Comparison of ENCODE assay signal across 20 mouse cellular contexts in the genomic region with DNA sequence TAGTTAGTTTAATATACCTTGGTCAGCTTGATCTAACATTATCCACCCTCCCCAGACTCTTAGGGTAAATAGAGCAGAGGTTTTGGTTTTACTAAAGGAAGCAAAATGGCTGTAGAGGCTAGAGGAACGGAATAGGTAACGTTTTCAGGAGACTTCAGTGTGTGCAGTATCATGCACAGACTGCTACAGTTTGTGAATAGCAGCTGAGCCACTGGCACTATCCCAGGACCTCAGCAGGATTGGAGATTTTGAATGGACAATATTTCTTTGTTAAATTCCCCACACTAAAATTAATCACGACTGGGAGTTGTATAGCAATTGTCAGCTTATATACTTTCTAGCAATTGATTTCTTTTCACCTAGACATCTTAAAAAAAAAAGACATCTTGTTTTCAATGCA.
DNase-seq lines count a peak whose midpoint lies in the region; ATAC-seq lines count a peak whose summit lies in the region.
"Had no signal": no experiment of that assay in that cellular context is flagged by ENCODE, and none has a peak within 500 bp of the region (broad histone marks: within the 10 kb centered on the region; RNA-seq: fewer than 3 reads in every experiment).

No protein-coding gene starts in this region.

- H3K4me2 ChIP-seq in hindbrain, embryonic 14.5 days (replicated peaks): no peak overlapping the region
- H3K4me2 ChIP-seq in hindbrain, embryonic 11.5 days (replicated peaks; ENCODE audit: low read depth, low read length): no peak overlapping the region
- no peak overlapping the region for H3K4me2 ChIP-seq in midbrain, embryonic 14.5 days (ENCODE audit: low read length)
- no peak overlapping the region for H3K4me2 ChIP-seq in midbrain, embryonic 13.5 days (replicated peaks)
- no peak overlapping the region for H3K4me2 ChIP-seq in neural tube, embryonic 13.5 days
- H3K4me2 ChIP-seq: embryonic facial prominence, embryonic 12.5 days; forebrain, embryonic 12.5 days had no signal

- H3K4me1 ChIP-seq in hindbrain, embryonic 14.5 days (replicated peaks; ENCODE audit: control insufficient read depth, insufficient read depth, low read length): no peaks in the 10 kb centered on the region
- no peaks in the 10 kb centered on the region for H3K4me1 ChIP-seq in hindbrain, embryonic 11.5 days (replicated peaks; ENCODE audit: control insufficient read depth, insufficient read depth, low read length)
- H3K4me1 ChIP-seq in midbrain, embryonic 14.5 days (ENCODE audit: control insufficient read depth, insufficient read depth, low read length): no peaks in the 10 kb centered on the region
- peaks cover 9% of the 10 kb centered on the region; the same call in 1 of the 2 replicates for H3K4me1 ChIP-seq in midbrain, embryonic 13.5 days (replicated peaks)
- peaks cover 8% of the 10 kb centered on the region for H3K4me1 ChIP-seq in neural tube, embryonic 13.5 days (replicated peaks)
- H3K4me1 ChIP-seq: embryonic facial prominence, embryonic 12.5 days had no signal

- no peak overlapping the region for H3K9ac ChIP-seq in hindbrain, embryonic 14.5 days
- no peak overlapping the region for H3K9ac ChIP-seq in hindbrain, embryonic 11.5 days (ENCODE audit: low read depth, low read length)
- H3K9ac ChIP-seq in midbrain, embryonic 14.5 days (replicated peaks; ENCODE audit: low read length): no peak overlapping the region
- H3K9ac ChIP-seq in midbrain, embryonic 13.5 days (replicated peaks): no peak overlapping the region
- H3K9ac ChIP-seq in neural tube, embryonic 13.5 days: no peak overlapping the region
- H3K9ac ChIP-seq: embryonic facial prominence, embryonic 12.5 days; forebrain, embryonic 12.5 days had no signal

- H3K4me3 ChIP-seq in hindbrain, embryonic 14.5 days (replicated peaks; ENCODE audit: low read length): no peak overlapping the region
- H3K4me3 ChIP-seq in hindbrain, embryonic 11.5 days (ENCODE audit: low read depth, low read length): no peak overlapping the region
- H3K4me3 ChIP-seq in midbrain, embryonic 14.5 days (replicated peaks; ENCODE audit: low read depth, low read length): no peak overlapping the region
- H3K4me3 ChIP-seq in midbrain, embryonic 13.5 days (replicated peaks): no peak overlapping the region
- no peak overlapping the region for H3K4me3 ChIP-seq in neural tube, embryonic 13.5 days
- H3K4me3 ChIP-seq: embryonic facial prominence, embryonic 12.5 days; forebrain, embryonic 12.5 days; heart, embryonic 10.5 days had no signal

- H3K36me3 ChIP-seq in hindbrain, embryonic 14.5 days (replicated peaks; ENCODE audit: control insufficient read depth, insufficient read depth): no peaks in the 10 kb centered on the region
- H3K36me3 ChIP-seq in hindbrain, embryonic 11.5 days (ENCODE audit: control insufficient read depth, insufficient read depth, low read length): no peaks in the 10 kb centered on the region
- H3K36me3 ChIP-seq in midbrain, embryonic 14.5 days (ENCODE audit: control insufficient read depth, insufficient read depth, low read length): no peaks in the 10 kb centered on the region
- no peaks in the 10 kb centered on the region for H3K36me3 ChIP-seq in midbrain, embryonic 13.5 days
- no peaks in the 10 kb centered on the region for H3K36me3 ChIP-seq in neural tube, embryonic 13.5 days
- H3K36me3 ChIP-seq: embryonic facial prominence, embryonic 12.5 days; forebrain, embryonic 12.5 days; heart, embryonic 10.5 days had no signal

- H3K27ac ChIP-seq in hindbrain, embryonic 14.5 days: no peak overlapping the region
- no peak overlapping the region for H3K27ac ChIP-seq in hindbrain, embryonic 11.5 days (ENCODE audit: low read depth, low read length)
- H3K27ac ChIP-seq in midbrain, embryonic 14.5 days (replicated peaks; ENCODE audit: low read depth, low read length): no peak overlapping the region
- H3K27ac ChIP-seq in midbrain, embryonic 13.5 days: no peak overlapping the region
- no peak overlapping the region for H3K27ac ChIP-seq in neural tube, embryonic 13.5 days (replicated peaks)
- H3K27ac ChIP-seq: embryonic facial prominence, embryonic 12.5 days; forebrain, embryonic 12.5 days; heart, embryonic 10.5 days had no signal

- peak; percentile 7 to 19 for DNase-seq in cerebellum, postnatal 14 days
- no peak for DNase-seq in cerebellum, adult 9-10 months
- DNase-seq in hindbrain, embryonic 14.5 days (ENCODE audit: low spot score): no peak
- DNase-seq in hindbrain, embryonic 11.5 days (ENCODE audit: low spot score): no peak
- peak; percentile 19 for DNase-seq in midbrain, embryonic 14.5 days
- DNase-seq in testis, postnatal 10 days (ENCODE audit: low spot score): no peak
- DNase-seq: adrenal gland, postnatal 10 days; cerebellum, adult 11-12 months; cerebellum, adult 9-11 months; gastrocnemius, postnatal 10 days; heart, adult 18-20 months; heart, postnatal 10 days; heart, postnatal 4 days had no signal

- no peaks in the 10 kb centered on the region for H3K9me3 ChIP-seq in hindbrain, embryonic 14.5 days (ENCODE audit: control insufficient read depth, low read length)
- H3K9me3 ChIP-seq in hindbrain, embryonic 11.5 days (ENCODE audit: control insufficient read depth, low read length): no peaks in the 10 kb centered on the region
- no peaks in the 10 kb centered on the region for H3K9me3 ChIP-seq in midbrain, embryonic 14.5 days (ENCODE audit: control insufficient read depth, low read length)
- no peaks in the 10 kb centered on the region for H3K9me3 ChIP-seq in midbrain, embryonic 13.5 days
- no peaks in the 10 kb centered on the region for H3K9me3 ChIP-seq in neural tube, embryonic 13.5 days
- H3K9me3 ChIP-seq: embryonic facial prominence, embryonic 12.5 days; forebrain, embryonic 12.5 days; heart, embryonic 10.5 days had no signal

- WGBS in hindbrain, embryonic 14.5 days: 56% methylated on average over 3 of the region's 3 CpGs
- 78% methylated on average over 3 of the region's 3 CpGs for WGBS in hindbrain, embryonic 11.5 days
- 50% methylated on average over 3 of the region's 3 CpGs for WGBS in midbrain, embryonic 14.5 days
- 69% methylated on average over 3 of the region's 3 CpGs for WGBS in midbrain, embryonic 13.5 days
- 41% methylated on average over 3 of the region's 3 CpGs for WGBS in neural tube, embryonic 13.5 days

- ATAC-seq in hindbrain, embryonic 14.5 days (ENCODE audit: low FRiP score): peak; percentile 79; the same call in 1 of the 2 replicates
- ATAC-seq in hindbrain, embryonic 11.5 days (ENCODE audit: low FRiP score): no peak; the same call in 1 of the 2 replicates
- ATAC-seq in midbrain, embryonic 14.5 days (ENCODE audit: low FRiP score, low TSS enrichment): no peak
- ATAC-seq in midbrain, embryonic 13.5 days: no peak
- ATAC-seq in neural tube, embryonic 13.5 days (ENCODE audit: low read depth): peak; percentile 67
- ATAC-seq: hindbrain, embryonic 16.5 days; inflammation-experienced regulatory T-cells, adult 6 months had no signal

- H3K27me3 ChIP-seq in hindbrain, embryonic 14.5 days (ENCODE audit: control insufficient read depth, insufficient read depth, low read length): no peaks in the 10 kb centered on the region
- no peaks in the 10 kb centered on the region for H3K27me3 ChIP-seq in hindbrain, embryonic 11.5 days (ENCODE audit: control insufficient read depth, insufficient read depth, low read length)
- no peaks in the 10 kb centered on the region for H3K27me3 ChIP-seq in midbrain, embryonic 14.5 days (ENCODE audit: control insufficient read depth, insufficient read depth, low read length)
- no peaks in the 10 kb centered on the region for H3K27me3 ChIP-seq in midbrain, embryonic 13.5 days
- no peaks in the 10 kb centered on the region for H3K27me3 ChIP-seq in neural tube, embryonic 13.5 days
- H3K27me3 ChIP-seq: embryonic facial prominence, embryonic 12.5 days; forebrain, embryonic 12.5 days had no signal

Comparison
In these comparisons a context has a peak if more than half of its experiments do, and no peak if none do; other contexts are left out.
1. DNase-seq: peak in cerebellum, postnatal 14 days (2 of 2) and midbrain, embryonic 14.5 days (single experiment); none in cerebellum, adult 9-10 months (single experiment), hindbrain, embryonic 14.5 days (single experiment), hindbrain, embryonic 11.5 days (single experiment) and testis, postnatal 10 days (single experiment).
2. ATAC-seq: peak in hindbrain, embryonic 14.5 days (single experiment) and neural tube, embryonic 13.5 days (single experiment); none in hindbrain, embryonic 11.5 days (single experiment), midbrain, embryonic 14.5 days (single experiment) and midbrain, embryonic 13.5 days (single experiment).